Mouse (Mus musculus): ENCODE measurements around the gene Safb. TPM values are rescaled to one million over a fixed set of nuclear protein-coding genes. Genes with fewer than 3 reads are reported as not detected.

Gene Safb
- polyA plus RNA-seq, 1 experiment from 2014 or later: 57.9 TPM

DNA sequence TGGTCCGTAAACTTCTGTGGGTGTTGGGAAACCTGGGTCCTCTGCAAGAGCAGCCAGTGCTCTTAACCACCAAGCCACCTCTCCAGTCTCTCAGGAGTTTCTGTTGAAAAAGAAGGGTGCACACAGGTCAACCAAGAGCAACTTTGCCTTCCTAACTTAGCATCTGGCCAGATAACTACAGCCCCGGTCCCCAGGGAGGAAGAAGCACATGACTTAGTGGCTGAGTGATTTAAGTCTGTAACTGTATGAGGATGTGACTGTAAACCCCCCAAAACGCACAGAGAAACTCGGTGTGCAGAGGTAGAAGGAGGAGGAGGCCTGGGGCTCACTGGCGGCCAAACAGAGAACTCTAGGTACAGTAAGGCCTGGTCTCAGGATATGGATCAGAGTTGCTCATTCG is 49.4 kb downstream of the Safb start:
- no peak overlapping the region for H3K27ac ChIP-seq (ENCODE audit: low read depth, low read length)
- H3K9me3 ChIP-seq (replicated peaks; ENCODE audit: control insufficient read depth, low read length): no peaks in the 10 kb centered on the region
- H3K4me2 ChIP-seq (ENCODE audit: low read length): no peak overlapping the region
- ATAC-seq: no peak
- DNase-seq (ENCODE audit: low spot score): no peak
- 89% methylated on average over 6 of the region's 6 CpGs for WGBS
- H3K9ac ChIP-seq (ENCODE audit: low read length): no peak overlapping the region
- no peaks in the 10 kb centered on the region for H3K4me1 ChIP-seq (ENCODE audit: control insufficient read depth, insufficient read depth, low read length)
- H3K36me3 ChIP-seq (ENCODE audit: control insufficient read depth, insufficient read depth, low read length): no peaks in the 10 kb centered on the region
- H3K27me3 ChIP-seq (replicated peaks; ENCODE audit: control insufficient read depth, insufficient read depth, low read length): no peaks in the 10 kb centered on the region
- H3K4me3 ChIP-seq (ENCODE audit: low read depth, low read length): no peak overlapping the region

- no peaks in the 10 kb centered on the region for H3K4me1 ChIP-seq (ENCODE audit: control insufficient read depth, insufficient read depth, low read length)
- no peak overlapping the region for H3K27ac ChIP-seq (ENCODE audit: low read depth, low read length)
- DNase-seq (ENCODE audit: low spot score) (no peak), ATAC-seq (no peak)
- no peak overlapping the region for H3K4me3 ChIP-seq (ENCODE audit: low read depth, low read length)
- no peaks in the 10 kb centered on the region for H3K36me3 ChIP-seq (ENCODE audit: control insufficient read depth, insufficient read depth, low read length)
- no peak overlapping the region for H3K9ac ChIP-seq (ENCODE audit: low read length)
- no peaks in the 10 kb centered on the region for H3K9me3 ChIP-seq (replicated peaks; ENCODE audit: control insufficient read depth, low read length)
- H3K27me3 ChIP-seq (replicated peaks; ENCODE audit: control insufficient read depth, insufficient read depth, low read length): no peaks in the 10 kb centered on the region
- 87% methylated on average over 4 of the region's 4 CpGs for WGBS
- H3K4me2 ChIP-seq (ENCODE audit: low read length): no peak overlapping the region
These were observed 58.6 kb downstream of the Safb start for GRCm38 (mm10) chr17:56643237-56643636.

DNA sequence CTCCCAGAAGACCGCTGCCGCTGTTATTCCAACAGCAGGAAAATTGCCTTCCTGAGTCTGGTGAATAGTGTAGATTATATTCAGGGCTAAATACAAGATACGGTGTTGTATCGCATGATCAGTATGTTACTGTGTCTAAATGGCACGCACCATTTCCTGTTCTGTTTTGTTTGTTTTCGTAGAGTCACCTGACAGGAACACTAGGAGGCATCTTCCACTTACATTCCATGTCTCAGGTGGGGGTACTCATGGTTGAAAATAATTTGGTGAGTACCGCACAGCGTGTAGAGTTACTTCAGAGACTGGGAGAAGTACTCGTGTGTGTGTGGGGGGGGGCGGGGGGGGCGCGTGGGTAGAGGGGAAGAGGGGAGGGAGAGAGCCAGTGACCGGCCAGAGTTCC is 62.9 kb downstream of the Safb start:
- no peak for ATAC-seq
- 76% methylated on average over 13 of the region's 13 CpGs for WGBS

DNA sequence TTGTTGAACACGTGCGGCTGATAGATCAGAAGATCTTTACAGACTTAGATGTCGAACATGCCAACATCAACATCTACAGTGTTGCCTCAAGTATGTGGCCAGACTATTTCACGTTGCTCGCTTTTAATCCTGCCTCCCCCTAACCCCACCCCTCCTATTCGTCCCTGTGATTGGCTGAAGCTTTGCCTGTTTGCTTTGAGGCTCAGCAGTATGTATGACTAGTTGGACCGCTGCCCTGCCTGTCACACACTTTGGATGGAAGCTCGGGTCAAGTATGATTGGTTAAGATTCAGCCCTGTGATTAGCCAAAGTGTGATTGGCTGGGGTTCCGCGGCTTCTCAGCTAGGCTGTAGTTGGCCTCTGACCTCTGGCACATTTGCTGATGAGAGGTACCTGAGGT is 67.2 kb downstream of the Safb start:
- Histone ChIP-seq H3K27ac (ENCODE audit: low read depth, low read length) (no peak overlapping the region), H3K9me3 (replicated peaks; ENCODE audit: control insufficient read depth, low read length) (no peaks in the 10 kb centered on the region), H3K4me2 (ENCODE audit: low read length) (no peak overlapping the region), H3K9ac (ENCODE audit: low read length) (no peak overlapping the region), H3K27me3 (replicated peaks; ENCODE audit: control insufficient read depth, insufficient read depth, low read length) (no peaks in the 10 kb centered on the region), H3K4me1 (ENCODE audit: control insufficient read depth, insufficient read depth, low read length) (no peaks in the 10 kb centered on the region), H3K36me3 (ENCODE audit: control insufficient read depth, insufficient read depth, low read length) (no peaks in the 10 kb centered on the region), H3K4me3 (ENCODE audit: low read depth, low read length) (no peak overlapping the region)
- 37% methylated on average over 10 of the region's 10 CpGs for WGBS
- no peak for ATAC-seq
- DNase-seq (ENCODE audit: low spot score): no peak

More for the DNA sequence above, 62.9 kb downstream of the Safb start:
- no peaks in the 10 kb centered on the region for H3K4me1 ChIP-seq (ENCODE audit: control insufficient read depth, insufficient read depth, low read length)
- H3K36me3 ChIP-seq (ENCODE audit: control insufficient read depth, insufficient read depth, low read length): no peaks in the 10 kb centered on the region
- no peak overlapping the region for H3K4me3 ChIP-seq (ENCODE audit: low read depth, low read length)
- DNase-seq (ENCODE audit: low spot score): no peak
- no peaks in the 10 kb centered on the region for H3K27me3 ChIP-seq (replicated peaks; ENCODE audit: control insufficient read depth, insufficient read depth, low read length)
- H3K9ac ChIP-seq (ENCODE audit: low read length): no peak overlapping the region
- no peaks in the 10 kb centered on the region for H3K9me3 ChIP-seq (replicated peaks; ENCODE audit: control insufficient read depth, low read length)
- H3K27ac ChIP-seq (ENCODE audit: low read depth, low read length): no peak overlapping the region
- no peak overlapping the region for H3K4me2 ChIP-seq (ENCODE audit: low read length)

- Histone ChIP-seq H3K27me3 (replicated peaks; ENCODE audit: control insufficient read depth, insufficient read depth, low read length) (no peaks in the 10 kb centered on the region), H3K9me3 (replicated peaks; ENCODE audit: control insufficient read depth, low read length) (no peaks in the 10 kb centered on the region), H3K4me1 (ENCODE audit: control insufficient read depth, insufficient read depth, low read length) (no peaks in the 10 kb centered on the region), H3K27ac (ENCODE audit: low read depth, low read length) (no peak overlapping the region), H3K36me3 (ENCODE audit: control insufficient read depth, insufficient read depth, low read length) (no peaks in the 10 kb centered on the region), H3K9ac (ENCODE audit: low read length) (no peak overlapping the region), H3K4me3 (ENCODE audit: low read depth, low read length) (no peak overlapping the region), H3K4me2 (ENCODE audit: low read length) (no peak overlapping the region)
- DNase-seq (ENCODE audit: low spot score): no peak
- 72% methylated on average over 2 of the region's 2 CpGs for WGBS
- no peak for ATAC-seq
These were observed 70.1 kb downstream of the Safb start for GRCm38 (mm10) chr17:56654771-56655170.

DNA sequence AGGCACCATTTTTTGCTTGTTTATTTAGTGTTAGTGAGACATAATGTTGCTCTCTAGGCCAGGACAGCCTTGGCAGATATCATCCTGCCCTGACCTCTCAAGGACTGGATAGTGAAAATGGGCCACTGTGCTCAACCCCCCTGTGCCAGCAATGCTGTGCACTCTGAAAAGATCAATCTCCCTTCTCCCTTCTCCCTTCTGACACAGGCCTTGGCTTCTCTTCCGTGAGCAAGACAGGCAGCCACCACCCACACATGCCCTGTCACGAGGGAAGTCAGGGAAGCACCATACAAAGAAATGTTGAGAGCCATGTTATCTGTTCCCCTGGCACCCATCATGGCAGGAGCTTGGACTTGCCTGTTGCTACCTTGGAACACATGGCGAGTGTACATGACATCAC is 70.7 kb downstream of the Safb start:
- Histone ChIP-seq H3K4me1 (ENCODE audit: control insufficient read depth, insufficient read depth, low read length) (no peaks in the 10 kb centered on the region), H3K4me2 (ENCODE audit: low read length) (no peak overlapping the region), H3K9me3 (replicated peaks; ENCODE audit: control insufficient read depth, low read length) (no peaks in the 10 kb centered on the region), H3K27me3 (replicated peaks; ENCODE audit: control insufficient read depth, insufficient read depth, low read length) (no peaks in the 10 kb centered on the region), H3K4me3 (ENCODE audit: low read depth, low read length) (no peak overlapping the region), H3K9ac (ENCODE audit: low read length) (no peak overlapping the region), H3K36me3 (ENCODE audit: control insufficient read depth, insufficient read depth, low read length) (no peaks in the 10 kb centered on the region), H3K27ac (ENCODE audit: low read depth, low read length) (no peak overlapping the region)
- ATAC-seq (no peak), DNase-seq (ENCODE audit: low spot score) (no peak)
- 89% methylated on average over 3 of the region's 3 CpGs for WGBS

Other genes starting within 250 kb of the Safb start
- gene Ptprs, start 108.3 kb upstream of the Safb start, polyA plus RNA-seq (2014; fragmentation: Nextera tagmentation; extraction: Ambion mirVana): 248 and 319 TPM in 2 replicates
- 0.14 TPM in 1 of 2 replicates, not detected in the other for gene Znrf4, start 72.4 kb upstream of the Safb start, polyA plus RNA-seq (2014; fragmentation: Nextera tagmentation; extraction: Ambion mirVana)
- gene Gm20219, start 30.4 kb upstream of the Safb start, polyA plus RNA-seq (2014; fragmentation: Nextera tagmentation; extraction: Ambion mirVana): 0.36 and 0.57 TPM in 2 replicates
- 28.7 and 36.7 TPM in 2 replicates for gene Safb2, start 240 bp upstream of the Safb start, polyA plus RNA-seq (2014; fragmentation: Nextera tagmentation; extraction: Ambion mirVana)
- gene 2410015M20Rik, start 24.9 kb downstream of the Safb start, polyA plus RNA-seq (2014; fragmentation: Nextera tagmentation; extraction: Ambion mirVana): 192 and 251 TPM in 2 replicates
- gene Rpl36, start 28.6 kb downstream of the Safb start, polyA plus RNA-seq (2014; fragmentation: Nextera tagmentation; extraction: Ambion mirVana): 1,134 and 1,576 TPM in 2 replicates
- 33.3 and 41.8 TPM in 2 replicates for gene Lonp1, start 42.1 kb downstream of the Safb start, polyA plus RNA-seq (2014; fragmentation: Nextera tagmentation; extraction: Ambion mirVana)
- gene Catsperd, start 43.3 kb downstream of the Safb start, polyA plus RNA-seq (2014; fragmentation: Nextera tagmentation; extraction: Ambion mirVana): 1.2 and 1.3 TPM in 2 replicates
- 116 and 120 TPM in 2 replicates for gene Ranbp3, start 88.5 kb downstream of the Safb start, polyA plus RNA-seq (2014; fragmentation: Nextera tagmentation; extraction: Ambion mirVana)
- 490 and 613 TPM in 2 replicates for gene Ndufa11, start 132.9 kb downstream of the Safb start, polyA plus RNA-seq (2014; fragmentation: Nextera tagmentation; extraction: Ambion mirVana)
- gene Vmac, start 133.2 kb downstream of the Safb start, polyA plus RNA-seq (2014; fragmentation: Nextera tagmentation; extraction: Ambion mirVana): 18.6 and 24.6 TPM in 2 replicates
- gene Nrtn, start 172.7 kb downstream of the Safb start, polyA plus RNA-seq (2014; fragmentation: Nextera tagmentation; extraction: Ambion mirVana): 0.94 and 1.7 TPM in 2 replicates
- 48.2 and 57.3 TPM in 2 replicates for gene Dus3l, start 179.9 kb downstream of the Safb start, polyA plus RNA-seq (2014; fragmentation: Nextera tagmentation; extraction: Ambion mirVana)
- 0.42 and 0.52 TPM in 2 replicates for gene Prr22, start 185.4 kb downstream of the Safb start, polyA plus RNA-seq (2014; fragmentation: Nextera tagmentation; extraction: Ambion mirVana)
- 2.2 and 3.2 TPM in 2 replicates for gene Rfx2, start 246.2 kb downstream of the Safb start, polyA plus RNA-seq (2014; fragmentation: Nextera tagmentation; extraction: Ambion mirVana)